Mouse (Mus musculus): ENCODE data around the gene Aoc2. TPM values are rescaled to one million over a fixed set of nuclear protein-coding genes. Genes with fewer than 3 reads are reported as not detected.
A peak's percentile ranks its signal among the peaks of the same experiment; 100 is the strongest.
"Not testable (repeated sequence)": the region's sequence is repeated elsewhere in the genome, so short reads cannot be mapped to it uniquely, and the experiment has no call there.

The Aoc2 gene
- total and polyA plus RNA-seq, 3 experiments: 1.6 to 2.3 (median 2.2) TPM

GRCm38 (mm10) chr11:101330371-101330924 is 5.6 kb downstream of the Aoc2 start, which contains the start of gene Aoc3:
Aoc3 (plus strand) TSS chr11:101330605.
- Histone ChIP-seq H3K79me2 (replicated peaks; ENCODE audit: control insufficient read depth, insufficient read depth, low read length) (no peaks in the 10 kb centered on the region), H3K36me3 (ENCODE audit: control insufficient read depth, insufficient read depth, low read length) (no peaks in the 10 kb centered on the region), H3K4me3 (peak within 1 kb of the TSS; percentile 40), H3K27me3 (ENCODE audit: control insufficient read depth, insufficient read depth, low read length) (no peaks in the 10 kb centered on the region), H3K9ac (ENCODE audit: low read depth, low read length) (peak within 1 kb of the TSS; percentile 28), H3K4me1 (ENCODE audit: control insufficient read depth, insufficient read depth, low read length) (peaks cover 4% of the 10 kb centered on the region), H3K27ac (peak within 1 kb of the TSS; percentile 72)
- TF ChIP-seq POLR2A (IDR thresholded peaks at IDR 0.05; ENCODE audit: insufficient read depth, low read depth, low read length): peak; percentile 58; the same call in 1 of the 2 replicates
- peak; percentile 42 for TF ChIP-seq CTCF (IDR thresholded peaks at IDR 0.05)
- 0 out of 2 replicates have a peak, but pooled peaks have one; percentile 34 for TF ChIP-seq EP300 (IDR thresholded peaks at IDR 0.05; ENCODE audit: insufficient read depth, low read depth, low read length)
- DNase-seq: peak; percentile 59 to 61
- intact Hi-C loops (cut with DNase I): loop anchor here (1.0 kb wide), 1 partner anchor 30 kb away; no protein-coding TSS in a partner anchor
- 25% methylated on average over 7 of the region's 7 CpGs for WGBS

- intact Hi-C loops (cut with DNase I): loop anchor here (1.0 kb wide), 1 partner anchor 29 kb away; no protein-coding TSS in a partner anchor
- H3K27me3 ChIP-seq (ENCODE audit: control insufficient read depth, insufficient read depth, low read length); H3K4me1 ChIP-seq (ENCODE audit: control insufficient read depth, insufficient read depth, low read length); H3K36me3 ChIP-seq (ENCODE audit: control insufficient read depth, insufficient read depth, low read length); DNase-seq; H3K79me2 ChIP-seq (replicated peaks; ENCODE audit: control insufficient read depth, insufficient read depth, low read length): not testable (repeated sequence)
- H3K4me3 ChIP-seq: peak overlapping the region; percentile 40
- H3K9ac ChIP-seq (ENCODE audit: low read depth, low read length): peak overlapping the region; percentile 28
- 39% methylated on average over 6 of the region's 6 CpGs for WGBS
- peak overlapping the region; percentile 72 for H3K27ac ChIP-seq
These were observed 6.1 kb downstream of the Aoc2 start for GRCm38 (mm10) chr11:101330961-101331360.

- H3K9ac ChIP-seq (ENCODE audit: low read depth, low read length): no peak overlapping the region; the same call in 1 of the 2 replicates
- peak; percentile 43 for DNase-seq
- 32% methylated on average over 3 of the region's 3 CpGs for WGBS
- H3K4me1 ChIP-seq (ENCODE audit: control insufficient read depth, insufficient read depth, low read length): peaks cover 4% of the 10 kb centered on the region
- TF ChIP-seq EP300 (IDR thresholded peaks at IDR 0.05; ENCODE audit: insufficient read depth, low read depth, low read length): no peak
- no peak for TF ChIP-seq CTCF (IDR thresholded peaks at IDR 0.05)
- no peak for TF ChIP-seq POLR2A (IDR thresholded peaks at IDR 0.05; ENCODE audit: insufficient read depth, low read depth, low read length)
- H3K27ac ChIP-seq: peak overlapping the region; percentile 72
- intact Hi-C loops (cut with DNase I): no loop called here
- H3K4me3 ChIP-seq: peak overlapping the region; percentile 10; the same call in 1 of the 2 replicates
- no peaks in the 10 kb centered on the region for H3K27me3 ChIP-seq (ENCODE audit: control insufficient read depth, insufficient read depth, low read length)
- H3K79me2 ChIP-seq (replicated peaks; ENCODE audit: control insufficient read depth, insufficient read depth, low read length): no peaks in the 10 kb centered on the region
- H3K36me3 ChIP-seq (ENCODE audit: control insufficient read depth, insufficient read depth, low read length): no peaks in the 10 kb centered on the region
These were observed 7.7 kb downstream of the Aoc2 start for GRCm38 (mm10) chr11:101332537-101332936.

DNA sequence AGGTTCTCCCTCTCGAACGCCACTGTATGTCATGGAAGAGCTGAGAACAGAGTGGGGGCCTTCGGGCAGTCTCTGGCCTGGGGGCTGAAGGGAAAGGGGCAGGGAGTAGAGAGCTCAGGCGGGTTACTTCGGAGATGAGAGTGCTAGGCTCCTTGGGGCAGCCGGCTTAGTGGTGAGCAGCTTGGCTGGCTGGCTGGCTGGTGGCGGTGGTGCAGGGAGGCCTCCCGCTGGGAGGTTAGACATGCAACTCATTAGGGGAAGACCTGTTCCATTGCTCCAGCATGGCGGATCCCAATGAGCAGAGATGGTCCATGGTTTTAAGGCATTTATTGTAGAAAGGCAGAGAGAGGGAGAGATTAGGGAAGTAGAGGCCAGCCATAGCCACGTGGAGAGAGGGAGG is 9.2 kb downstream of the Aoc2 start:
- DNase-seq: no peak
- peak overlapping the region; percentile 27 for H3K4me3 ChIP-seq
- H3K27me3 ChIP-seq (ENCODE audit: control insufficient read depth, insufficient read depth, low read length): no peaks in the 10 kb centered on the region
- intact Hi-C loops (cut with DNase I): no loop called here
- TF ChIP-seq EP300 (IDR thresholded peaks at IDR 0.05; ENCODE audit: insufficient read depth, low read depth, low read length) (no peak), POLR2A (IDR thresholded peaks at IDR 0.05; ENCODE audit: insufficient read depth, low read depth, low read length) (no peak)
- peak overlapping the region; percentile 21; the same call in 1 of the 2 replicates for H3K9ac ChIP-seq (ENCODE audit: low read depth, low read length)
- H3K36me3 ChIP-seq (ENCODE audit: control insufficient read depth, insufficient read depth, low read length): no peaks in the 10 kb centered on the region
- 62% methylated on average over 10 of the region's 10 CpGs for WGBS
- peaks cover 4% of the 10 kb centered on the region for H3K4me1 ChIP-seq (ENCODE audit: control insufficient read depth, insufficient read depth, low read length)
- no peaks in the 10 kb centered on the region for H3K79me2 ChIP-seq (replicated peaks; ENCODE audit: control insufficient read depth, insufficient read depth, low read length)
- peak overlapping the region; percentile 23; the same call in 1 of the 2 replicates for H3K27ac ChIP-seq

DNA sequence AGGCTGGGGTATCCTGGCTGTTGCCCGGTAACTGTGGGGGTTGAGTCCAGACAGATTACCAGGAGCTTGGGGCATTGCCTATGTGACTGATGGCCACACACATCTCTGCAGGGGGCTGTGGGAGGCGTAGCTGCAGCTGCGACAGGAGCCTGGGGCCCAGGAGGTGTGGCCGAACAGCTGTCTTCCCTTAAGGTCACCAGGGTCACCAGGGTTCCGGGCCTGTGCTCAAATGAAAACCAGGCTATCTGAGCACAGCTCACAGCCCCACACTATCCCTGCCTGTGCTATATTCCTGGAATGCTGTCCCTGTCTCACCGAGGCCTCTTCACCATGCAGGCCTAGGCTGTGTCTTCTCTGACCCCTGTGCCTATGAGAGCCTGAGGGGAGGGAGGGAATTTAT is 9.7 kb downstream of the Aoc2 start:
- Histone ChIP-seq H3K27ac (no peak overlapping the region; the same call in 1 of the 2 replicates), H3K4me3 (no peak overlapping the region), H3K9ac (ENCODE audit: low read depth, low read length) (peak overlapping the region; percentile 22; the same call in 1 of the 2 replicates), H3K79me2 (replicated peaks; ENCODE audit: control insufficient read depth, insufficient read depth, low read length) (no peaks in the 10 kb centered on the region), H3K27me3 (ENCODE audit: control insufficient read depth, insufficient read depth, low read length) (no peaks in the 10 kb centered on the region), H3K4me1 (ENCODE audit: control insufficient read depth, insufficient read depth, low read length) (peaks cover 2% of the 10 kb centered on the region; the same call in 1 of the 2 replicates), H3K36me3 (ENCODE audit: control insufficient read depth, insufficient read depth, low read length) (no peaks in the 10 kb centered on the region)
- intact Hi-C loops (cut with DNase I): no loop called here
- 32% methylated on average over 6 of the region's 6 CpGs for WGBS
- TF ChIP-seq EP300 (IDR thresholded peaks at IDR 0.05; ENCODE audit: insufficient read depth, low read depth, low read length) (no peak), POLR2A (IDR thresholded peaks at IDR 0.05; ENCODE audit: insufficient read depth, low read depth, low read length) (no peak), CTCF (IDR thresholded peaks at IDR 0.05) (no peak)
- DNase-seq: no peak

DNA sequence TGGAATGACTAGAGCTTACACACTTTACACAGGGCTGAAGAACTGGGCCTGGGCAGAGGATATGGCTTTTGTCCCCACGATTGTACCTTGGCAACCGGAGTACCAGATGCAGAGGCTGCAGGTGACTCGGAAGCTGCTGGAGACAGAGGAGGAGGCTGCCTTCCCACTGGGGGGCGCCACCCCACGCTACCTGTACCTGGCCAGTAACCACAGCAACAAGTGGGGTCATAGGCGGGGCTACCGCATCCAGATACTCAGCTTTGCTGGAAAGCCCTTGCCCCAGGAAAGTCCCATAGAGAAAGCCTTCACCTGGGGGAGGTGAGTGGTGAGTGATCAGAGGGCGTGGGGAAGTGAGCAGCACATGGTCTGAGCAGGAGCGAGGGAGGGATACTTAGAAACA is 10.8 kb downstream of the Aoc2 start:
- TF ChIP-seq POLR2A (IDR thresholded peaks at IDR 0.05; ENCODE audit: insufficient read depth, low read depth, low read length): no peak
- TF ChIP-seq CTCF (IDR thresholded peaks at IDR 0.05): peak; percentile 21; the same call in 1 of the 2 replicates
- Histone ChIP-seq H3K27ac (no peak overlapping the region), H3K9ac (ENCODE audit: low read depth, low read length) (no peak overlapping the region), H3K79me2 (replicated peaks; ENCODE audit: control insufficient read depth, insufficient read depth, low read length) (no peaks in the 10 kb centered on the region), H3K27me3 (ENCODE audit: control insufficient read depth, insufficient read depth, low read length) (no peaks in the 10 kb centered on the region), H3K4me1 (ENCODE audit: control insufficient read depth, insufficient read depth, low read length) (peaks cover 2% of the 10 kb centered on the region; the same call in 1 of the 2 replicates), H3K36me3 (ENCODE audit: control insufficient read depth, insufficient read depth, low read length) (no peaks in the 10 kb centered on the region), H3K4me3 (no peak overlapping the region)
- no peak for DNase-seq
- 79% methylated on average over 9 of the region's 9 CpGs for WGBS
- intact Hi-C loops (cut with DNase I): no loop called here

All from heart, adult 2 months (tissue).